Mouse (Mus musculus) forebrain, embryonic 11.5 days (tissue): ENCODE results near the gene Ndc80. TPM values are rescaled to one million over a fixed set of nuclear protein-coding genes. Genes with fewer than 3 reads are reported as not detected.
A peak's percentile ranks its signal among the peaks of the same experiment; 100 is the strongest.

Experiments
- ATAC-seq: fragments of 200-750 bp; cut with Nextera tagmentation; replicated peaks from 2 replicates; pipeline ENCODE4 v1.8.0; 2017; ENCODE audit warnings: moderate TSS enrichment; ENCODE audit not compliant: low FRiP score
- DNase-seq: peaks from one replicate; pipeline ENCODE4 v3.0.0-alpha.2; 2017; ENCODE audit warnings: low spot score
- H3K27ac ChIP-seq: fragments of 300-500 bp; sonication (generic); 2 replicates; pipeline ENCODE4 v1.5.1; 2014; ENCODE audit warnings: low read depth, low read length
- H3K27me3 ChIP-seq: fragments of 300-500 bp; sonication (generic); 2 replicates; pipeline ENCODE4 v1.6.1; 2014; ENCODE audit warnings: mild to moderate bottlenecking, low read length, mixed read lengths; ENCODE audit not compliant: control insufficient read depth, insufficient read depth
- H3K36me3 ChIP-seq: fragments of 300-500 bp; sonication (generic); 2 replicates; pipeline ENCODE4 v1.6.1; 2014; ENCODE audit warnings: mild to moderate bottlenecking, low read length, moderate library complexity, mixed read lengths; ENCODE audit not compliant: control insufficient read depth, insufficient read depth
- H3K4me1 ChIP-seq: fragments of 300-500 bp; sonication (generic); replicated peaks from 2 replicates; pipeline ENCODE4 v1.6.1; 2014; ENCODE audit warnings: low read length, mixed read lengths; ENCODE audit not compliant: control insufficient read depth, insufficient read depth
- H3K4me2 ChIP-seq: fragments of 300-500 bp; sonication (generic); 2 replicates; pipeline ENCODE4 v1.6.1; 2014; ENCODE audit warnings: low read depth, mild to moderate bottlenecking, low read length, moderate library complexity, mixed read lengths; ENCODE audit not compliant: severe bottlenecking
- H3K4me3 ChIP-seq: fragments of 300-500 bp; sonication (generic); 2 replicates; pipeline ENCODE4 v1.5.1; 2014; ENCODE audit warnings: low read depth, low read length
- H3K9ac ChIP-seq: fragments of 300-500 bp; sonication (generic); 2 replicates; pipeline ENCODE4 v1.6.1; 2014; ENCODE audit warnings: low read length
- H3K9me3 ChIP-seq: fragments of 300-500 bp; sonication (generic); 2 replicates; pipeline ENCODE4 v1.6.1; 2016; ENCODE audit warnings: low read length, mixed read lengths; ENCODE audit not compliant: control insufficient read depth
- WGBS: fragments of 180-500 bp; shearing (Covaris S2); extraction: QIAGEN DNeasy Blood & Tissue Kit; methylation state at CpG from one replicate; pipeline ENCODE4 v1.1.7; 2014; 5-methylcytosine and 5-hydroxymethylcytosine counted together
- polyA plus RNA-seq: library from polyadenylated mRNA; unstranded; fragments of >200 nt; fragmentation: Nextera tagmentation; extraction: Ambion mirVana; gene quantifications from 2 replicates; pipeline ENCODE4 v1.2.1, GENCODE M21; 2014

Gene Ndc80
- polyA plus RNA-seq, 1 experiment from 2014 or later, result 70.5 TPM

DNA sequence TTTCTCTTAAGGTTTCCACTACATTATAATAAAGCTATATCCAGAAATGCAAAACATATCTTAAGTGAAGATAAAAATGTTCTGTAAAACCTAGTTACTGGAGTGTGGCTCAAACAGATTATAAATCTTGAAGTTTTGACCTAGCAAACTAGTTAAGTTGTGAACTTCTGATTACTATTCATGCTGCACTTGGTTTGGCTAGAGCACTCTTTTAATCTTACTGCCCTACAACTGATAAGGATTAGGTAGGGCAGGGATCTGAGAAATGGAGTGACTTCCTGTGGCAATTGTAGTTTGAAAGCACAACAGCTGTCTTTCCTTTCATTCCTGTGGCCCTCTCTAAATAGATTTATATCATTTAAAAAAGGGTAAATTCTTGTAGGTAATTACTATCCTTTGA is 1.4 kb upstream of the Ndc80 start:
- Histone ChIP-seq H3K4me2 (no peak overlapping the region), H3K36me3 (no peaks in the 10 kb centered on the region), H3K27ac (no peak overlapping the region), H3K4me1 (peaks cover 2% of the 10 kb centered on the region; the same call in 1 of the 2 replicates), H3K9ac (no peak overlapping the region), H3K9me3 (no peaks in the 10 kb centered on the region), H3K4me3 (no peak overlapping the region), H3K27me3 (no peaks in the 10 kb centered on the region)
- no peak for DNase-seq
- no peak for ATAC-seq

DNA sequence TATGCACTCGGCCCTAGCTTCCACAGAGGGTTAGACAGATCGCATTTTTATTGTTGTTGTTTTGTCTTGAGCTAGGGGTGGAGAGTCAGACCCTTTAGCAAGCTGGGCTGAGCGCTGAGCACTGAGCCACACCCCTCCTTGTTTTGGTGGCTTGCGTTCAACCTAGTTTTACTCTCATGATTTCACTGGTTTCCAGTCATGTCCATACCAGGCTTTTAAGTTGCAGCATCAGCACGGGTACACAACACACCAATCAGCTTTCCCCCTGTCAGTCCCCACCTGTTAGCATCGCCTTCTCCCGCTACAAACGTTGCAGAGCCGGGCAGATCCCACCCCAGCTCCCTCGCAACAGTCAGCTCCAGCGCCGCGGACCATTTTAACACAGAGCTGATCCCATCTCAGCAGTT is 352 bp downstream of the Ndc80 start:
- Histone ChIP-seq H3K4me2 (peak overlapping the region; percentile 56), H3K27me3 (no peaks in the 10 kb centered on the region), H3K9me3 (no peaks in the 10 kb centered on the region), H3K36me3 (no peaks in the 10 kb centered on the region; the same call in 1 of the 2 replicates), H3K27ac (peak overlapping the region; percentile 98), H3K9ac (peak overlapping the region; percentile 79), H3K4me3 (peak overlapping the region; percentile 58), H3K4me1 (peaks cover 2% of the 10 kb centered on the region; the same call in 1 of the 2 replicates)
- DNase-seq (no peak), ATAC-seq (peak; percentile 35; the same call in 1 of the 2 replicates)
- WGBS, result under 1% methylated on average over 13 of the region's 13 CpGs

DNA sequence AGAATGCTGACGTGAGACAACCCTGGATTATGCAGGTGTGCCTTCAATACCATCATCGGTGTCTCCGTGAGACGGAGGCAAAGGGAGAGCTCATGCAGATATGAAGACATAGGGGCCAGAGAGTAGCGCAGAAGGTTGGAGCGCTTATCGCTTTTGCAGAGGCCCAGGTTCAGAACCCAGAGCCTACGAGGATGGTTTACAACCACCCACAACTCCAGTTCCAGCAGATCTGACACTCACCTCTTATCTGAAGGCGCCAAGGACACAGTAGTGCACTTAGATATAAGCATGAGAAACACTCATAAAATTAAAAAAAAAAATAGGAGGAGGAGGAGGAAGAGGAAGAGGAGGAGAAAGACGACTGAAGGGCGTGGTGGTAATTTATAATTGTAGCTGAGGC is 16.4 kb downstream of the Ndc80 start:
- no peak overlapping the region for H3K4me2 ChIP-seq
- no peaks in the 10 kb centered on the region for H3K27me3 ChIP-seq
- 96% methylated on average over 11 of the region's 11 CpGs for WGBS
- H3K9ac ChIP-seq, result no peak overlapping the region
- H3K4me1 ChIP-seq, result no peaks in the 10 kb centered on the region
- DNase-seq, result no peak
- H3K36me3 ChIP-seq, result peaks cover 3% of the 10 kb centered on the region; the same call in 1 of the 2 replicates
- H3K27ac ChIP-seq, result no peak overlapping the region
- no peak overlapping the region for H3K4me3 ChIP-seq
- no peaks in the 10 kb centered on the region for H3K9me3 ChIP-seq
- no peak for ATAC-seq

DNA sequence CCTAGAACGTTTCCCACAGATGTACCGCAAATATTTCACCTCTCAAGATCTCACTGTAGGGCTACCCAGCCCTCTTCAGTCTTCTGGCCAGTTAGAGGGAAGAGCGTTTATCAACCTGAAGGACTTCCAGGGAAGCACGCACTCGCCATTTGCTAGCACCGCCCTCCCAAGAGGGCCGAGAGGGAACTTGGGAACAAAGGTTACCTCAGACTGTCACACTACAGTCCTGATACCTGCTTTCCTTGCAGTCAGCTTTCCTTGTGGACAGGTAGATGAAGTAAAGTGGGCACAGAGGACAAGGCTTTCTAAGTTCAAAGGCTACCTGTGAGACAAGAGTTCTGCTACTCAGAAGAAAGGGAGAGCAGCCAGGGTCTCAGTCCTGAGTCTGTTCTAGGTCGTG is 19.8 kb downstream of the Ndc80 start:
- Histone ChIP-seq H3K27me3 (no peaks in the 10 kb centered on the region), H3K4me1 (no peaks in the 10 kb centered on the region), H3K27ac (no peak overlapping the region), H3K9me3 (no peaks in the 10 kb centered on the region), H3K36me3 (peaks cover 5% of the 10 kb centered on the region; the same call in 1 of the 2 replicates), H3K4me3 (no peak overlapping the region), H3K9ac (no peak overlapping the region), H3K4me2 (no peak overlapping the region)
- DNase-seq (no peak), ATAC-seq (no peak)
- WGBS, result 90% methylated on average over 8 of the region's 8 CpGs

DNA sequence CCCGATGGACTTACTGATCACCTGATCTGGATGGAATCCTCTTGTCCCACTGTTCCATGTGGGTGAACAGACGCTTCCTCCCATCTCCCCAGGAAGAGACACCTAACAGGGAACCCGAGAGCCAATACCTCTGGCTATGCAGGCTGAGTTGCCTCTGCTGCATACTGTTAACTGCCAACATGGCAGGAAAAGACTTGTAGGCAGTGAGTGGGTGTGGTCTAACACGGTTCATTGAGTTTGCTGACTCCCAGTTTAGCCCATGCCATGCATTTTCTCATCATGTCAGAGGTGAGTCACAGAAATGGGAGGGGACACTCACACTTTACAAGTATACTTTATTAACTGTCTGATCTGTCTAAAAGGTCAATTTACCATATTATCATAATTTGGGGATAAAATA is 30.9 kb downstream of the Ndc80 start:
- Histone ChIP-seq H3K27ac (no peak overlapping the region), H3K27me3 (no peaks in the 10 kb centered on the region), H3K9ac (no peak overlapping the region), H3K36me3 (peaks cover 10% of the 10 kb centered on the region), H3K9me3 (no peaks in the 10 kb centered on the region), H3K4me2 (no peak overlapping the region), H3K4me3 (no peak overlapping the region), H3K4me1 (no peaks in the 10 kb centered on the region)
- ATAC-seq, result no peak
- no peak for DNase-seq
- WGBS, result 92% methylated on average over 4 of the region's 4 CpGs

DNA sequence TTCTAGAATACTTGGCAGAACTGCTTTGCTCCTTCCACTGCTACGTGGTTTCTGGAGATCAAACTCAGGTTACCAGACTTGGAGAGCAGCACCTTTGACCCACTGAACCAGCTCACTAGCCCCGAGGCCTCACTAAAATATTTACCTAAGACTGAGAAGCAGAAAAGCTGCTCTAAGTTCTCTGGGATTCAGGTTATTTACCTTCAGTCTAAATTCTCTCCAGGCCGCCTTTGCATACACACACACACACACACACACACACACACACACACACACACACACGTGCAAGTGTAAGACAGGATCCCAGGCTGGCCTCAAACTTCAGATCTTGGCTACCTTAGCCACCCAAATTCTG is 35.3 kb downstream of the Ndc80 start:
- Histone ChIP-seq H3K4me2 (no peak overlapping the region), H3K36me3 (peaks cover 6% of the 10 kb centered on the region; the same call in 1 of the 2 replicates), H3K27ac (no peak overlapping the region), H3K4me3 (no peak overlapping the region), H3K27me3 (no peaks in the 10 kb centered on the region), H3K9me3 (no peaks in the 10 kb centered on the region), H3K4me1 (no peaks in the 10 kb centered on the region), H3K9ac (no peak overlapping the region)
- DNase-seq (no peak), ATAC-seq (no peak)
- WGBS, result 70% methylated on average over 4 of the region's 4 CpGs

DNA sequence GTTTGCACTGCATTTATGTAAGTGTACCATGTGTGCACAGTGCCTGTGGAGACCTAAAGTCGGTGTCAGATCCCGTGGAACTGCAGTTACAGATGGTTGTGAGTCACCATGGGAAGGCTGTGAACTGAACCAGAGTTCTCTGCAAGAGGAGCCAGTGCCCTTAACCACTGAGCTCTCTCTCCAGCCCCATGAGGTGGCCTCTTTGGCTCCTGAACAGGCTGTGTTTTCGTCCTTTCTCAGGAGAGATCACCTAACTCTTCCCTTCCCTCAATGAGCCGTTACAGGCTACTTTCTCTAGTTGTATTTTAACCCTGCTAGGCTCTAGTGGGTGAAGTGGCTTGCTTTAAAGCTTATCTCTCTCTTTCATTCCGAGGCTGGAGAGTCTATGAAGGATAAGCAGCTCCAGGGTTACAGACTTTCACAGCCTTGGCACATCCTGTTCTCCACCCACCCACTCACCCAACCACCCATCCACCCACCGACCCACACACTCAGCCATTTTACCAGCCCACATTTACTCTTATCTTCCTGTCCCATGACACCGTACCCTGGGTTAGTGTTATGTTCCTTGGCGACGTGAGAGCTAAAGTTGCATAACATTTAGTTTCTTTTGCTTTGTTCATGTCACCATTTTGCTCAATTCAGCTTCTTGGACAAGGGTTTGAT is 35.9 kb downstream of the Ndc80 start:
- H3K27me3 ChIP-seq, result no peaks in the 10 kb centered on the region
- no peaks in the 10 kb centered on the region for H3K9me3 ChIP-seq
- DNase-seq (no peak), ATAC-seq (no peak)
- no peaks in the 10 kb centered on the region for H3K4me1 ChIP-seq
- H3K4me3 ChIP-seq, result no peak overlapping the region
- WGBS, result 84% methylated on average over 9 of the region's 9 CpGs
- no peak overlapping the region for H3K4me2 ChIP-seq
- peaks cover 5% of the 10 kb centered on the region; the same call in 1 of the 2 replicates for H3K36me3 ChIP-seq
- H3K9ac ChIP-seq, result no peak overlapping the region
- no peak overlapping the region for H3K27ac ChIP-seq

DNA sequence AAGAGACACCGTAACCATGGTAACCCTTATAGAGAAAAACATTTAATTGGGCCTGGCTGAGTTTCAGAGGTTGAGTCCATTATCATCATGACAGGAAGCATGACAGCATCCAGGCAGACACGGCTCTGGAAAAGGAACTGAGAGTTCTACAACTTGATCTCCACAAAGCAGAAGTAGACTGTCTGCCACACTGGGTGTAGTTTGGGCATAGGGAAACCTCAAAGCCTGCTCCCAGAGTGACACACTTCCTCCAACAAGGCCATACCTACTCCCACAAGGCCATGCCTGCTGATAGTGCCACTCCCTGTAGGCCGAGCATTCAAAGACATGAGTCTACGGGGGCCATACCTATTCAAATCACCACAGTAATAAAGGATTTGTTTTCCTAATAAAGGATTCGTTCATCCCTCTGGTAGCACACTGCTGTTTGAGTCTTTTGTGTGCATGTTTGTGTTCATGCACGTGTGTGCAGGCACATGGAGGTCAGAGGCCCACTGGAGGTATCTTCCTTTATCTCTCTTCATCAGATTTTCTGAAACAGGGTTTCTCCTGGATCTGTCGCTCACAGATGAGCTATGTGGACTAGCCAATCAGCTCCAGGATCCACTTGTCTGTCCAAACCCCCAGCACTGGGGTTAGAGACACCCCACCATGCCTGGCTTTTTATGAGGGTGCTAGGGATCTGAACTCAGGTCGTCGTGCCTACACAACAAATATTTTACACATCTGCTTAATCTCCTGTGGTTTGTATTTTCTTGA is 36.8 kb downstream of the Ndc80 start:
- H3K4me1 ChIP-seq, result no peaks in the 10 kb centered on the region
- WGBS, result 82% methylated on average over 9 of the region's 9 CpGs
- no peak overlapping the region for H3K9ac ChIP-seq

More for the DNA sequence above, 36.8 kb downstream of the Ndc80 start:
- Histone ChIP-seq H3K36me3 (no peaks in the 10 kb centered on the region), H3K27ac (no peak overlapping the region), H3K9me3 (no peaks in the 10 kb centered on the region), H3K27me3 (no peaks in the 10 kb centered on the region), H3K4me3 (no peak overlapping the region), H3K4me2 (no peak overlapping the region)
- no peak for ATAC-seq
- no peak for DNase-seq
